Mouse (Mus musculus): ENCODE measurements around the gene C2cd5. TPM values are rescaled to one million over a fixed set of nuclear protein-coding genes. Genes with fewer than 3 reads are reported as not detected.

The C2cd5 gene
- total and polyA plus RNA-seq, 2 experiments from 2014 or later, result 7.3 to 8.0 TPM

DNA sequence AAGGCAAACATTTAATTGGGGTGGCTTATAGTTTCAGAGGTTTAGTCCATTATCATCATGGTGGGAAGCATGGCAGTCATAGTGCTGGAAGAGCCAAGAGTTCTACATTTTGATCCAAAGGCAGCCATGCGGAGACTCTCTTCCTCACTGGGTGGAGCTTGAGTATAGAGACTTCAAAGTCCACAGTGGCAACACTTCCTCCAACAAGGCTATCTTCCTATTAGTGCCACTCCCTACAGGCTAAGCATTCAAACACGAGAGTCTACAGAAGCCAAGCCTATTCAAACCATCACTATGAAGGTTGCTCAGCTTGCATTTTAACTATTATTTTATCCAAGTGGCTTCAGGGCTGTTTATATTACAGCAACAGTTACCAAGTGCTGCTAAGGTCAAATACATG is 65.4 kb downstream of the C2cd5 start:
- Histone ChIP-seq H3K36me3 (replicated peaks; ENCODE audit: control insufficient read depth, insufficient read depth, low read length) (peaks cover 53% of the 10 kb centered on the region), H3K9me3 (replicated peaks; ENCODE audit: control insufficient read depth, low read length) (no peaks in the 10 kb centered on the region)
- WGBS, result 93% methylated on average over 2 of the region's 2 CpGs

GRCm38 (mm10) chr6:143030521-143030920 is 69.4 kb downstream of the C2cd5 start:
- Histone ChIP-seq H3K27ac (ENCODE audit: low read depth) (no peak overlapping the region), H3K9ac (replicated peaks; ENCODE audit: low read depth, low read length) (no peak overlapping the region), H3K9me3 (replicated peaks; ENCODE audit: control insufficient read depth, low read length) (no peaks in the 10 kb centered on the region), H3K4me3 (ENCODE audit: low read depth, low read length) (no peak overlapping the region), H3K27me3 (ENCODE audit: control insufficient read depth, insufficient read depth, low read length) (no peaks in the 10 kb centered on the region), H3K4me1 (ENCODE audit: control insufficient read depth, insufficient read depth) (no peaks in the 10 kb centered on the region), H3K36me3 (replicated peaks; ENCODE audit: control insufficient read depth, insufficient read depth, low read length) (peaks cover 60% of the 10 kb centered on the region), H3K4me2 (ENCODE audit: low read depth, low read length) (no peak overlapping the region)
- WGBS, result 93% methylated on average over 5 of the region's 5 CpGs
- DNase-seq (ENCODE audit: low spot score), result no peak
- TF ChIP-seq EP300 (IDR thresholded peaks at IDR 0.05; ENCODE audit: low read depth), result no peak
- TF ChIP-seq CTCF (IDR thresholded peaks at IDR 0.05; ENCODE audit: low read depth), result no peak
- ATAC-seq (ENCODE audit: insufficient read depth, low read depth), result no peak

More for the DNA sequence above, 65.4 kb downstream of the C2cd5 start:
- Histone ChIP-seq H3K4me2 (ENCODE audit: low read depth, low read length) (no peak overlapping the region), H3K4me1 (ENCODE audit: control insufficient read depth, insufficient read depth) (no peaks in the 10 kb centered on the region), H3K9ac (replicated peaks; ENCODE audit: low read depth, low read length) (no peak overlapping the region), H3K27me3 (ENCODE audit: control insufficient read depth, insufficient read depth, low read length) (no peaks in the 10 kb centered on the region), H3K27ac (ENCODE audit: low read depth) (no peak overlapping the region), H3K4me3 (ENCODE audit: low read depth, low read length) (no peak overlapping the region)
- ATAC-seq (ENCODE audit: insufficient read depth, low read depth) (no peak), DNase-seq (ENCODE audit: low spot score) (no peak)
- TF ChIP-seq EP300 (IDR thresholded peaks at IDR 0.05; ENCODE audit: low read depth) (no peak), CTCF (IDR thresholded peaks at IDR 0.05; ENCODE audit: low read depth) (no peak)

DNA sequence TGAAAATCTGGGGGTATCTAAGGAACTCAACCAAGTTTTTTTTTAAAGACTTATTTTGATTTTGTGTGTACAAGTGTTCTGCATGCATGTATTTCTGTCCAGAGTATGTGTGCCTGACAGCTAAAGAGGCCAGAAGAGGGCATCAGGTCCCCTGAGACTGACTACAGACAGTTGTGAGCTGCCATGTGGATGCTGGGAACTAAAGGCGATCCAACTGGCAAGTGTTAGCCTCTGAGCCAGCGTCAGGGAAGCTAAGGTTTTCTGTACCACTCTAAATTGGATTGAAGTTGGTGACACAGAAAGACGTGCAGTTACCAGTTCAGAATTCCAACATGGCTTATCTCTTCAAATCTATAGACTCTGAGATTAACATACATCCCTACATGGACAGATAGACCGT is 72.0 kb downstream of the C2cd5 start:
- H3K36me3 ChIP-seq (replicated peaks; ENCODE audit: control insufficient read depth, insufficient read depth, low read length), result peaks cover 48% of the 10 kb centered on the region
- 88% methylated on average over 4 of the region's 4 CpGs for WGBS

DNA sequence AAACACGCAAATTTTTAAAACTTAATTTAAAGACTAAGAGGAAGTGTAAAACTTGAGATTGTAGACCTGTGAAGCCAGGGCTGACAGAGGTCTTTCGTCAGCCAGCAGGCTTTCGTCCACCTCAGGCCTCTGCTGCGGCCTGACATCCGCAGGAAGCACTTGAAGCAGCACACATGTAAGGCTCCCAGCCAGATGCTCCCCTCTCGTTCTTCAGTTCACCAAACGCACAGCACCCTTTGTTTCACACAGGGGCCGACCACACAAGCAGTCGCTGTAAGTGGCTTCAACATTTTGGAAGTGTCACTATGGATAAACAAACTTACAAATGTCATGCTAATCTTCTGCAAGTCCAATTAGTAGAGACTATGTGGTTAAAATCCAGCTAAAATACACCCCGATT is 72.5 kb downstream of the C2cd5 start:
- 0 out of 2 replicates have a peak, but pooled peaks cover 3% of the 10 kb centered on the region for H3K4me1 ChIP-seq (ENCODE audit: control insufficient read depth, insufficient read depth)
- H3K4me2 ChIP-seq (ENCODE audit: low read depth, low read length), result no peak overlapping the region
- no peak for ATAC-seq (ENCODE audit: insufficient read depth, low read depth)
- DNase-seq (ENCODE audit: low spot score), result no peak
- TF ChIP-seq CTCF (IDR thresholded peaks at IDR 0.05; ENCODE audit: low read depth) (no peak), EP300 (IDR thresholded peaks at IDR 0.05; ENCODE audit: low read depth) (no peak)
- H3K36me3 ChIP-seq (replicated peaks; ENCODE audit: control insufficient read depth, insufficient read depth, low read length), result peaks cover 43% of the 10 kb centered on the region
- H3K4me3 ChIP-seq (ENCODE audit: low read depth, low read length), result no peak overlapping the region
- H3K27me3 ChIP-seq (ENCODE audit: control insufficient read depth, insufficient read depth, low read length), result no peaks in the 10 kb centered on the region
- no peak overlapping the region for H3K27ac ChIP-seq (ENCODE audit: low read depth)
- no peaks in the 10 kb centered on the region for H3K9me3 ChIP-seq (replicated peaks; ENCODE audit: control insufficient read depth, low read length)
- no peak overlapping the region for H3K9ac ChIP-seq (replicated peaks; ENCODE audit: low read depth, low read length)
- WGBS, result 69% methylated on average over 10 of the region's 10 CpGs

More for the DNA sequence above, 72.0 kb downstream of the C2cd5 start:
- H3K27me3 ChIP-seq (ENCODE audit: control insufficient read depth, insufficient read depth, low read length), result no peaks in the 10 kb centered on the region
- H3K4me1 ChIP-seq (ENCODE audit: control insufficient read depth, insufficient read depth), result no peaks in the 10 kb centered on the region
- no peak overlapping the region for H3K27ac ChIP-seq (ENCODE audit: low read depth)
- H3K4me3 ChIP-seq (ENCODE audit: low read depth, low read length), result no peak overlapping the region
- H3K9me3 ChIP-seq (replicated peaks; ENCODE audit: control insufficient read depth, low read length), result no peaks in the 10 kb centered on the region
- no peak overlapping the region for H3K4me2 ChIP-seq (ENCODE audit: low read depth, low read length)
- H3K9ac ChIP-seq (replicated peaks; ENCODE audit: low read depth, low read length), result no peak overlapping the region
- ATAC-seq (ENCODE audit: insufficient read depth, low read depth) (no peak), DNase-seq (ENCODE audit: low spot score) (no peak)
- no peak for TF ChIP-seq CTCF (IDR thresholded peaks at IDR 0.05; ENCODE audit: low read depth)
- TF ChIP-seq EP300 (IDR thresholded peaks at IDR 0.05; ENCODE audit: low read depth), result no peak

DNA sequence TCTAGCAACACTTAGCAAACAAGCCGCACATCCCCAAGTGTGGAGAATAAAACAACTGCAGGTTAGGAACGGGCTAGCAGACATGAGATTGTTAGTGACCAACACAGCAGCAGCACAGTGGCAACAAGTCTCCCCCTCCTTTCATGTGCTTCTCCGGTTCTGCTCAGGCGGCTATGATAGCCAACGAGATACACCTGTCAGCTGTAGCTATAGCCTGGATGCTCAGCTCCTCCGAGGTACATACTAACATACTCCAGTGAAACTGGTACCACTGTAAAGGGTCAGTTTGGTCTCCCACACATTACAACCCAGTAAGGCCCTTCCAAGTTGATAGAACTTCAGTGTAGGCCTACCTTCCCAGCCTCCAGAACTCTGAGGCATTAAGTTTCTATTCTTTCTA is 76.2 kb downstream of the C2cd5 start:
- H3K27ac ChIP-seq (ENCODE audit: low read depth), result no peak overlapping the region
- H3K27me3 ChIP-seq (ENCODE audit: control insufficient read depth, insufficient read depth, low read length), result no peaks in the 10 kb centered on the region
- H3K4me2 ChIP-seq (ENCODE audit: low read depth, low read length), result no peak overlapping the region
- TF ChIP-seq CTCF (IDR thresholded peaks at IDR 0.05; ENCODE audit: low read depth), result no peak
- no peak for TF ChIP-seq EP300 (IDR thresholded peaks at IDR 0.05; ENCODE audit: low read depth)
- ATAC-seq (ENCODE audit: insufficient read depth, low read depth), result no peak
- H3K4me1 ChIP-seq (ENCODE audit: control insufficient read depth, insufficient read depth), result 0 out of 2 replicates have a peak, but pooled peaks cover 3% of the 10 kb centered on the region
- H3K9ac ChIP-seq (replicated peaks; ENCODE audit: low read depth, low read length), result no peak overlapping the region
- DNase-seq (ENCODE audit: low spot score), result no peak
- no peaks in the 10 kb centered on the region for H3K9me3 ChIP-seq (replicated peaks; ENCODE audit: control insufficient read depth, low read length)
- H3K36me3 ChIP-seq (replicated peaks; ENCODE audit: control insufficient read depth, insufficient read depth, low read length), result peaks cover 20% of the 10 kb centered on the region
- H3K4me3 ChIP-seq (ENCODE audit: low read depth, low read length), result no peak overlapping the region
- WGBS, result 85% methylated on average over 6 of the region's 6 CpGs

DNA sequence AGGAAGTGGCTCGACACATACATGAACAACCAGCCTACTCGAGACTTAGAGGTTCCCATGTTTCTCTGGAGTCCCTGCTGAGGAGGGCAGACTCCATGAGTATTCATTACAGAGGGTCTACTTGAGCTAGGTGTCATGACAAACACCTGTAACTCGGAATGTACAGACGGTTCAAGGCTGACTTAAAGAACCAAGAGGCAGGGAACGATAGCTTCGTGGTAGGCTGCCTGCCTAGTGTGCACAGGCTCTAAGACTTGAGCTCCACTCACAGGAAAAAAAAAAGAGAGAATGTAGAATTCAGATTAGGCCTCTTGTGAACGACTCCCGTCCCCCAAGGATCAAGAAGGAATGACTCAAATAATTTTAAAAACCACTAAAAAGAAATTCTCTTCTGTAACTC is 78.2 kb downstream of the C2cd5 start:
- no peak for ATAC-seq (ENCODE audit: insufficient read depth, low read depth)
- H3K4me1 ChIP-seq (ENCODE audit: control insufficient read depth, insufficient read depth), result 0 out of 2 replicates have a peak, but pooled peaks cover 3% of the 10 kb centered on the region
- WGBS, result 80% methylated on average over 8 of the region's 8 CpGs

More for the DNA sequence above, 78.2 kb downstream of the C2cd5 start:
- Histone ChIP-seq H3K27me3 (ENCODE audit: control insufficient read depth, insufficient read depth, low read length) (no peaks in the 10 kb centered on the region), H3K27ac (ENCODE audit: low read depth) (no peak overlapping the region), H3K36me3 (replicated peaks; ENCODE audit: control insufficient read depth, insufficient read depth, low read length) (peaks cover 5% of the 10 kb centered on the region), H3K4me2 (ENCODE audit: low read depth, low read length) (no peak overlapping the region), H3K4me3 (ENCODE audit: low read depth, low read length) (no peak overlapping the region), H3K9me3 (replicated peaks; ENCODE audit: control insufficient read depth, low read length) (no peaks in the 10 kb centered on the region), H3K9ac (replicated peaks; ENCODE audit: low read depth, low read length) (no peak overlapping the region)
- DNase-seq (ENCODE audit: low spot score), result no peak
- TF ChIP-seq CTCF (IDR thresholded peaks at IDR 0.05; ENCODE audit: low read depth), result no peak
- TF ChIP-seq EP300 (IDR thresholded peaks at IDR 0.05; ENCODE audit: low read depth), result no peak
